Mouse (Mus musculus) heart, postnatal 0 days (tissue): ENCODE results near the gene Ctsk.

Source experiments
- CTCF ChIP-seq: IDR thresholded peaks from 2 replicates; pipeline ENCODE4 v1.5.1; 2016; ENCODE audit warnings: antibody characterized with exemption, control low read depth, low read depth
- EP300 ChIP-seq: IDR thresholded peaks from 2 replicates; pipeline ENCODE4 v1.6.1; 2016; ENCODE audit warnings: antibody characterized with exemption, low read depth

- no peak for TF ChIP-seq CTCF
- no peak for TF ChIP-seq EP300
These were observed 39.9 kb downstream of the Ctsk start for GRCm38 (mm10) chr3:95538936-95539335.
